Mouse (Mus musculus): ENCODE measurements around the gene Ehbp1.

- TF ChIP-seq GATA1 (IDR thresholded peaks at IDR 0.05; ENCODE audit: low read length) (no peak), TAL1 (IDR thresholded peaks at IDR 0.05; ENCODE audit: low read length) (no peak)
Measured at GRCm38 (mm10) chr11:22348536-22348910, 6.4 kb upstream of the Ehbp1 start.

Data from erythroblast, embryonic 14.5 days (primary cell).